Mouse (Mus musculus): ENCODE results near the gene Brwd1. TPM values are rescaled to one million over a fixed set of nuclear protein-coding genes. Genes with fewer than 3 reads are reported as not detected.
"Not testable (repeated sequence)": the region's sequence is repeated elsewhere in the genome, so short reads cannot be mapped to it uniquely, and the experiment has no call there.

Brwd1 gene
- polyA plus RNA-seq, 1 experiment from 2014 or later = 230 TPM

- not testable (repeated sequence) for ATAC-seq (ENCODE audit: low FRiP score); H3K27ac ChIP-seq (replicated peaks); H3K9me3 ChIP-seq (replicated peaks); H3K27me3 ChIP-seq (replicated peaks); H3K9ac ChIP-seq (replicated peaks); H3K4me3 ChIP-seq (replicated peaks); H3K4me2 ChIP-seq; H3K4me1 ChIP-seq
- H3K36me3 ChIP-seq = peaks cover 38% of the 10 kb centered on the region
- WGBS = no CpG with 5 or more reads among the region's 10 CpGs
These were observed 78.0 kb downstream of the Brwd1 start for GRCm38 (mm10) chr16:96004278-96004677.

GRCm38 (mm10) chr16:95999291-95999690 is 83.0 kb downstream of the Brwd1 start:
- no peaks in the 10 kb centered on the region for H3K27me3 ChIP-seq (replicated peaks)
- H3K36me3 ChIP-seq = peaks cover 66% of the 10 kb centered on the region
- ATAC-seq (ENCODE audit: low FRiP score) = no peak
- no peak overlapping the region for H3K4me3 ChIP-seq (replicated peaks)
- H3K9me3 ChIP-seq (replicated peaks) = no peaks in the 10 kb centered on the region
- H3K4me2 ChIP-seq = no peak overlapping the region
- H3K4me1 ChIP-seq = no peaks in the 10 kb centered on the region
- 92% methylated on average over 5 of the region's 5 CpGs for WGBS
- H3K27ac ChIP-seq (replicated peaks) = no peak overlapping the region
- H3K9ac ChIP-seq (replicated peaks) = no peak overlapping the region

GRCm38 (mm10) chr16:95996156-95996555 is 86.2 kb downstream of the Brwd1 start:
- no peaks in the 10 kb centered on the region for H3K27me3 ChIP-seq (replicated peaks)
- H3K4me3 ChIP-seq (replicated peaks) = no peak overlapping the region
- peaks cover 8% of the 10 kb centered on the region for H3K4me1 ChIP-seq
- H3K27ac ChIP-seq (replicated peaks) = no peak overlapping the region
- no peaks in the 10 kb centered on the region for H3K9me3 ChIP-seq (replicated peaks)
- peaks cover 52% of the 10 kb centered on the region for H3K36me3 ChIP-seq
- H3K4me2 ChIP-seq = no peak overlapping the region
- ATAC-seq (ENCODE audit: low FRiP score) = no peak
- H3K9ac ChIP-seq (replicated peaks) = no peak overlapping the region
- 88% methylated on average over 7 of the region's 7 CpGs for WGBS

GRCm38 (mm10) chr16:95994576-95994975 is 87.8 kb downstream of the Brwd1 start:
- not testable (repeated sequence) for ATAC-seq (ENCODE audit: low FRiP score); H3K27ac ChIP-seq (replicated peaks); H3K9me3 ChIP-seq (replicated peaks); H3K4me2 ChIP-seq; H3K27me3 ChIP-seq (replicated peaks); H3K4me3 ChIP-seq (replicated peaks); H3K9ac ChIP-seq (replicated peaks)
- H3K4me1 ChIP-seq = peaks cover 13% of the 10 kb centered on the region
- WGBS = 94% methylated on average over 4 of the region's 4 CpGs
- H3K36me3 ChIP-seq = peaks cover 38% of the 10 kb centered on the region

GRCm38 (mm10) chr16:95992596-95992995 is 89.7 kb downstream of the Brwd1 start:
- no peak overlapping the region for H3K4me3 ChIP-seq (replicated peaks)
- no peak overlapping the region for H3K9ac ChIP-seq (replicated peaks)
- WGBS = 86% methylated on average over 5 of the region's 5 CpGs
- no peaks in the 10 kb centered on the region for H3K9me3 ChIP-seq (replicated peaks)
- H3K27me3 ChIP-seq (replicated peaks) = no peaks in the 10 kb centered on the region
- ATAC-seq (ENCODE audit: low FRiP score) = no peak
- H3K4me2 ChIP-seq = no peak overlapping the region
- peaks cover 34% of the 10 kb centered on the region for H3K36me3 ChIP-seq
- H3K27ac ChIP-seq (replicated peaks) = no peak overlapping the region
- H3K4me1 ChIP-seq = peaks cover 13% of the 10 kb centered on the region

- 10% methylated on average over 10 of the region's 10 CpGs for WGBS
These were observed 91.0 kb downstream of the Brwd1 start for GRCm38 (mm10) chr16:95991122-95991900.

GRCm38 (mm10) chr16:95990462-95991121 is 91.7 kb downstream of the Brwd1 start, which contains the start of gene Psmg1:
Gene Psmg1 (minus strand): TSS chr16:95990960.
- peak within 1 kb of the TSS; percentile 72 for H3K4me2 ChIP-seq
- under 1% methylated on average over 55 of the region's 62 CpGs for WGBS
- H3K27me3 ChIP-seq (replicated peaks) = no peaks in the 10 kb centered on the region
- peaks cover 28% of the 10 kb centered on the region for H3K36me3 ChIP-seq
- peaks cover 13% of the 10 kb centered on the region for H3K4me1 ChIP-seq
- ATAC-seq (ENCODE audit: low FRiP score) = peak; percentile 93
- H3K9me3 ChIP-seq (replicated peaks) = no peaks in the 10 kb centered on the region
- peak within 1 kb of the TSS; percentile 86 for H3K9ac ChIP-seq (replicated peaks)
- H3K27ac ChIP-seq (replicated peaks) = peak within 1 kb of the TSS; percentile 90
- peak within 1 kb of the TSS; percentile 89 for H3K4me3 ChIP-seq (replicated peaks)

More at GRCm38 (mm10) chr16:95991122-95991900, 91.0 kb downstream of the Brwd1 start:
- Histone ChIP-seq H3K9me3 (replicated peaks) (no peaks in the 10 kb centered on the region), H3K36me3 (peaks cover 29% of the 10 kb centered on the region), H3K9ac (replicated peaks) (peak overlapping the region; percentile 64), H3K4me1 (peaks cover 13% of the 10 kb centered on the region), H3K4me2 (peak overlapping the region; percentile 72), H3K4me3 (replicated peaks) (peak overlapping the region; percentile 89), H3K27ac (replicated peaks) (peak overlapping the region; percentile 87), H3K27me3 (replicated peaks) (no peaks in the 10 kb centered on the region)
- ATAC-seq (ENCODE audit: low FRiP score) = no peak

- H3K4me1 ChIP-seq = peaks cover 2% of the 10 kb centered on the region
- no peak for ATAC-seq (ENCODE audit: low FRiP score)
- 90% methylated on average over 5 of the region's 5 CpGs for WGBS
- no peak overlapping the region for H3K27ac ChIP-seq (replicated peaks)
- H3K9ac ChIP-seq (replicated peaks) = no peak overlapping the region
- peaks cover 33% of the 10 kb centered on the region for H3K36me3 ChIP-seq
- H3K27me3 ChIP-seq (replicated peaks) = no peaks in the 10 kb centered on the region
- no peaks in the 10 kb centered on the region for H3K9me3 ChIP-seq (replicated peaks)
- no peak overlapping the region for H3K4me2 ChIP-seq
- no peak overlapping the region for H3K4me3 ChIP-seq (replicated peaks)
These were observed 97.4 kb downstream of the Brwd1 start for GRCm38 (mm10) chr16:95984911-95985310.

- Histone ChIP-seq H3K27me3 (replicated peaks) (no peaks in the 10 kb centered on the region), H3K36me3 (peaks cover 32% of the 10 kb centered on the region), H3K9ac (replicated peaks) (no peak overlapping the region), H3K4me3 (replicated peaks) (no peak overlapping the region), H3K27ac (replicated peaks) (no peak overlapping the region), H3K9me3 (replicated peaks) (no peaks in the 10 kb centered on the region), H3K4me2 (no peak overlapping the region), H3K4me1 (no peaks in the 10 kb centered on the region)
- WGBS = 82% methylated on average over 7 of the region's 7 CpGs
- no peak for ATAC-seq (ENCODE audit: low FRiP score)
These were observed 98.7 kb downstream of the Brwd1 start for GRCm38 (mm10) chr16:95983601-95984000.

DNA sequence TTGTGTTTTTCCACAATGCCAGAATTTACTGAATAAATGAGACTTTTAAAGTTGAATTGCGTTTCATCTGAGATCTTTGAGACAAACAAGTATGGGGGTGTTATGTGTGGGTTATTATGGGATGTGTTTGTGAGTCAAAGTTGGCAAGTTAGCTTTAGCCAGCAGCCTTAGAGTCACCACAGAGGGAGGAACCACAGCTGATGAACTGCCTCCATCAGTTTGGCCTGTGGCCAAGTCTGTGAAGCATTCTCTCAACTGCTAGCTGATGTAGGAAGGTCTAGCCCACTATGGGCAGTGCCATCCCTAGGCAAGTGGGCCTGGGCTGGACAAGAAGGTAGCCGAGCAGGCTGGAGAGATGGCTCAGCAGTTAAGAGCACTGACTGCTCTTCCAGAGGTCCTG is 111.5 kb downstream of the Brwd1 start:
- 90% methylated on average over 2 of the region's 2 CpGs for WGBS
- Histone ChIP-seq H3K27ac (replicated peaks) (no peak overlapping the region), H3K4me3 (replicated peaks) (no peak overlapping the region), H3K9ac (replicated peaks) (no peak overlapping the region), H3K27me3 (replicated peaks) (no peaks in the 10 kb centered on the region), H3K36me3 (no peaks in the 10 kb centered on the region), H3K9me3 (replicated peaks) (no peaks in the 10 kb centered on the region), H3K4me2 (no peak overlapping the region), H3K4me1 (no peaks in the 10 kb centered on the region)
- ATAC-seq (ENCODE audit: low FRiP score) = no peak

GRCm38 (mm10) chr16:95967455-95967854 is 114.9 kb downstream of the Brwd1 start:
- H3K4me1 ChIP-seq = peaks cover 5% of the 10 kb centered on the region; the same call in 1 of the 2 replicates
- no peak overlapping the region for H3K4me2 ChIP-seq
- H3K4me3 ChIP-seq (replicated peaks) = no peak overlapping the region
- WGBS = 91% methylated on average over 11 of the region's 11 CpGs
- no peak for ATAC-seq (ENCODE audit: low FRiP score)
- no peak overlapping the region for H3K9ac ChIP-seq (replicated peaks)
- no peaks in the 10 kb centered on the region for H3K27me3 ChIP-seq (replicated peaks)
- no peaks in the 10 kb centered on the region for H3K36me3 ChIP-seq
- no peak overlapping the region for H3K27ac ChIP-seq (replicated peaks)
- H3K9me3 ChIP-seq (replicated peaks) = no peaks in the 10 kb centered on the region

All from neural tube, embryonic 15.5 days (tissue).